Mouse (Mus musculus) megakaryocyte, embryonic 14.5 days (primary cell): Measurements from ENCODE around the gene Atp1b1.

Experiments used
- FLI1 ChIP-seq: IDR thresholded peaks from 2 replicates; pipeline ENCODE4 v1.6.1; 2012; ENCODE audit warnings: low read length, inconsistent platforms, mixed read lengths
- GATA1 ChIP-seq: IDR thresholded peaks from 3 replicates; pipeline ENCODE4 v1.6.1; 2012; ENCODE audit warnings: mixed read lengths, low read length, inconsistent platforms, borderline replicate concordance

GRCm38 (mm10) chr1:164420623-164421354 lies 37.4 kb downstream of the Atp1b1 start:
- TF ChIP-seq GATA1 (no peak), FLI1 (no peak)
